Mouse (Mus musculus) thymus, postnatal 10 days (tissue): ENCODE results near the gene 1700003F12Rik.

Experiments
- DNase-seq, 2 experiments: peaks; one replicate each; pipeline ENCODE4 v3.0.0; 2021; ENCODE audit warnings: low spot score in 2 of 2

The 1700003F12Rik gene

DNA sequence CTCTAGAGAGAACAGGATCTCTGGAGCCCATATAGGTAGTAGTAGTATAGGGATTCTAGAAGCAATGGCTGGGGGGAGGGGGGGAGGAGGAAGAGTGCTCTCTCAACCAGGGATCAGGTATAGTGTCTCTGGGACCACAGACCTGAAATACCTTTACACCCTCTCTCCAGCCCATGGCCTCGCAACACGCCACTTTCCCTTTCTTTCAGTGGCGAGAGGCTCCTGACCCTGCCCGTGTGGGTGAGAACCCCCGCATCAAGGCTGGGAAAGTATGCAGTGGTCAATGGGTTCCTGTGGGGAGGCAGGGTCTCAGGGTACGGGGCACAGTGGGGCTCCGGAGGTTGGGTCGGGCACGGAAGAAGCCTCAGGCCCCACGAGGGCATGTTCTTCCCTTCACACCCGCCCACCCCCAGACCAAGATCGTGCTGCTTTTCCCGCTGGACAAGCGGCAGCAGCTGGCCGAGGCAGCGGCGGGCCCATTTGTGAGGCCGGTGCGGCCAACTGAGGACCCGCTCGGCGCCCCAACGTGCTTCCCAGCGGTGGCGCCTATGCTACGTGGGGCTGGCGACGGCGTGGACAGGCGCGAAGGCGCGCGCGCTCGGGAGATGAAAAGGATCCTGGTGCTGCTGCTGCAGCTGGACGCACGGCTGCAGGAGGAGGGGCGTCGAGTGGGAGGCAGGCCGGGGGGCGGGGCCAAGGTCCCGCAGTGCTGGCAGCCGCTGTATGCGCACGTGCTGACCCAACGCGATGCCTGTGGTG lies 2.4 kb downstream of the 1700003F12Rik start:
- peak; percentile 59 to 66 for DNase-seq

DNA sequence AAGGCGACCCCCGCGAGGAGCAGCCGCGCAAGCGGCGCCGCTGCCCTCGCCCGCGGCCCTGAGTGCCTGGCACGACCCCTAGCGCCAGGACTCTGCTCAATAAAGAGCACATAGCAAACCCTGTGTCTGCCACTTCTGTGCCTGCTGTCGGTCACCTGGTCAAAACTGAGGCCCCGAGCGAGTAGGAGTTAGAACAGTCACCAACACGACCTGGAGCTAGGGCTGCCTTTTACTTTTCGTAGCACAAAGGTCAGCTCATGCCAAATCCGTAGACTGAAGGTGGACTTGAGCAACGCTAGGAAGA lies 3.0 kb downstream of the 1700003F12Rik start:
- DNase-seq, result no peak

DNA sequence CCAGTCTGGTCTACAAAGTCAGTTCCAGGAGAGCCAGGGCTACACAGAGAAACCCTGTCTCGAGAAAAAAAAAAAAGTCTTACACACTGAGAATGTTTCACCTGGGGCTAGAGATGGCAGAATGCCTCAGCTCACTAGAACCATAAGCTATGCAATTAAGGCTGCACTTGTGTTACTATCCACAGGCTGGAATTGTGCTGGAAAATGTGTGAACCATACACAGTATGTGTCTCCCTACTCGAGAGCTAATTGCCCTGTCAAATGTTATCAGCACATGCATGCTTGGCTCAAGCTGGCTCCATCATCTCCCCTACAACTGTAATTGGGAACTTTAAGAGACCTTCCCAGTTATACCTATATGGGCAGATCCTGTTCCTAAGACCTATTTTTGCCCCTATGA lies 4.1 kb downstream of the 1700003F12Rik start:
- no peak for DNase-seq

DNA sequence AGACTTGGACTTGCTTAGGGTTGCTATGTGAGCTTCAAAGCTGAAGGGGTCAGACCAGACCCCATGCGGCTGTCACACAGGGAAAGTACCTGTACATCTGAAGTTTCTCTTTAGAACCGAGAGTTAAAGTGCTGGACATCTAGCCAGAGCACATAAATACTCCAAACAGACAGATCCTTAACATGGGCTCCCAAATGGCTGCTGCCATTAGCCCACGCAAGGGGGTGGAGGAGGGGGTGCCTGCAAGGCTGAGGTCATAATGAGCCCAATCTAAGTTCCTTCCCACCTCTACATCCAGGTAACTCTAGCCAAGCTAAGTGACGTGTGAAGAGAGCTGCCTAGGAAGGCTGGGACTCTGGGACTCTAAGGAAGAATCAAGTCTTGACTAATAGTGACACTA lies 4.6 kb downstream of the 1700003F12Rik start, which contains the start of gene Actl10:
Actl10 (plus strand) TSS at position 301 of the 400 bp plus-strand sequence.
- no peak for DNase-seq

DNA sequence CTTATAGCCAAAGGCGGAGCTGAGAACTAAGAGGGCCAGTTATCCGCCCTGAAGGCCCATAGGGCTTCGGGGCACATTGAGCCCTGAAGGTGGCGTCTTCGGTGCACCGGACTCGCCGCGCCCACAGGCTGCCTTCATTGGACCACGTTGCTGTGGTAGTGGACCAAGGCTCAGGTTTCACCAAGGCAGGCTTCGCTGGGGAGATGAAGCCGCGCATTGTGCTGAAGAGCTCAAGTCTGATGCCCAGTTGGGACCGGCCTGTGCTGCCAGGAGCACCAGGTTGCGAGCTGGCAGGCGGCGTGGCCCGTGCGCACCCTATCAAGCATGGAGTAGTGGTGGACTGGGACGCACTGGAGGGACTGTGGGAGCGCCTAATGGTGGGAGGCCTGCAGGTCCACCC lies 5.0 kb downstream of the 1700003F12Rik start:
- DNase-seq, result no peak

DNA sequence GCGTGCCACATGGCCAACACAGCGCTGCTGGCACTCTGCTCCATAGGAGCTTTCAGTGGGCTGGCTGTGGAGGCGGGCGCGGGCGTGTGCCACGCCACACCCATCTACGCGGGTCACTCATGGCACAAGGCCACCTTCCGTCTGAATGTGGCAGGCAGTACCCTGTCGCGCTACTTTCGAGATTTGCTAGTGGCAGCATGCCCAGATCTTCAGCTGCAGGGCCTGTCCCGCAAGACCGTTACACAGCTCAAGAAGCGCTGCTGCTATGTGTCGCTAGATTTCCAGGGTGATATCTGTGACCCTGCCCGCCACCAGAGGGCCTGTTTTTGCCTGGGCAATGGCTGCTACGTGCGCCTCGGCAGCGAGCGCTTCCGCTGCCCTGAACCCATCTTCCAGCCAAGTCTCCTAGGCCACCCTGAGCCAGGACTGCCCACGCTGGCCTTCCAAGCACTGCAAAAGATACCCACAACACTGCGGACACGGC lies 5.6 kb downstream of the 1700003F12Rik start:
- DNase-seq, result peak; percentile 55 to 76

DNA sequence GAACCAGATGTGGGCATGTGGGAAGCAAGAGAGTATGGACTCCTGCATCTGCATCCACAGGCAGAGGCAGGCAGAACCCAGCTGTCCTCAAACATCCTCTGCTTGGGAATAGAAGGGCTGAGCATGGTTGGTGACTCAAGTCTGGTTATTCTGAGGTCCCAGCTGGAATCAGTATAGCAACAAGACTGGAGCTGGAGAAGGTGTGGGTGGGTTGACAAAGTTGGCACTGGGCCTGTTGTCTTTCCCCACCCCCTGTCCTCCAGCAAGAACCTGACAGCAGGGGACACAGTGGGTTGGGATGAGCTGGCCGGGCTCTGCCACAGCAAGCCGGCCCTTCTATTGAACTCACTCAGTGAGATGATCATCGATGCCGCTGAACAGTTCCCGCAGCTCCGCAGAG lies 8.3 kb downstream of the 1700003F12Rik start:
- no peak for DNase-seq

DNA sequence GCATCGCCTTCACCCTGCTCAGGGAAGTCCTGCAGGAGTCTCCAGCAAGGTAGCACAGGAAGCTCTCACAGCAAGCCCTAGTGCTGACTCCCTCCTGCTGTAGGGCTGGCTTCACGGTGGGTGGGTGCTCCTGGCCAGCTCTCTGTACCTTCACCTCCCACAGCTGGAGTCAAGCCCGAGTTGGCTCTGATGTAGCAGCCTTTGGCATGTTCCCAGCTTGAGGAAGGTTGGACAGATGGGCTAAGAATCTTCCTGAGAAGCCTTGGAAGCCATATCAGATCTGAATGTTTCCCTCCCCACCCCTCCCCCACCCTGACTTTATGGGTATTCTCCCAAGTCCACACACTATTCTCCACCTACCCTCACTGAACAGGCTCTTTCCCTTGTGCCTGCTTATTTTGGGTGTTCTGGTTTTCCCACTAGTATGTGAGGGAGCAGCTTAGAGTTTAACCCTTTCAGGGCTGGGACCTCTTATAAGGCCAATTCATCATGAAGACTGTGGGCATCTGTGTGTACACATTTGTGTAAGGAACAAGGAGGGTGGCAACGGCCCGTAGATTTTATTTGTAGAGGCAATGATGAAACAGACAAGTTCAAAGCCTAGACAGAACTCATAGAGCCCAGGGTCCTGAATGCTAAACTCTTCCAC lies 10.4 kb downstream of the 1700003F12Rik start:
- DNase-seq, result no peak

DNA sequence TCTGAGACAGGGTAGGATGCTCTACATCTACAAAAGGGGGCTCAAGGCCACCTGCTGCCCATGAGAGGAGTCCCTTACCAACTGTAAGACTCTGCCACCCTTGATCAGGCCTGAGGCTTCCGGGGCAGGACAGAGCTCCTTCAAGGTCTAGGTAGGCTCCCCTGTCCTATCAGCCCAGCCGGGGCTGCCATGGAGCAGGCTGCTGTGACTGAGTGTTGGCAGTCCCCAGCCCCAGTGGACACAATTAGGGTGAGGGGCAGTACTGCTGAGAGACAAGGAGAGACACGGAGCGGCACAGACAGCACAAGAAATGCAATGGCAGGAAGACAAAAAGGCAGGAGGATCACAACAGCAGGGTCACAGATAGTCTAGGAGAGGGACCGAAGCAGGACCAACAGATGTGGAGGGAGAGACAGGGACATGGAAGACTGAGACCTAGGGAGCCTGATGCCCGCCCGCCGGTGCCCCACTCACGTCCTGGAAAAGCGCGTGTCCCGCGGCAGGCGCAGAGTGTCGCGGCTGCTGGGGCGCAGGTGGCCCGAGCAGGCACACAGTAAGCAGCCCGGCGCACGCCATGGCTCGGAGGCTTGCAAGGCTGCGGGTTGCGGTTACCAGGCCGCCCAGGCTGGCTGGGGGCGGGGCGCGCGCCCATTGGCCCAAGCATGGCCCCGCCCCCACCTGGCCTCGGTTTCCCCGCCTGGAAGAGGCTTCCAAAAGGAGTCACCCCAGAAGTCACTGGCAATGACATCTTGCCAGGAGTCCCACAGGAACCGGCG lies 11.6 kb downstream of the 1700003F12Rik start, which contains the start of gene Necab3:
Necab3 (minus strand) TSS at position 627 of the 776 bp plus-strand sequence.
- peak; percentile 64 for DNase-seq

DNA sequence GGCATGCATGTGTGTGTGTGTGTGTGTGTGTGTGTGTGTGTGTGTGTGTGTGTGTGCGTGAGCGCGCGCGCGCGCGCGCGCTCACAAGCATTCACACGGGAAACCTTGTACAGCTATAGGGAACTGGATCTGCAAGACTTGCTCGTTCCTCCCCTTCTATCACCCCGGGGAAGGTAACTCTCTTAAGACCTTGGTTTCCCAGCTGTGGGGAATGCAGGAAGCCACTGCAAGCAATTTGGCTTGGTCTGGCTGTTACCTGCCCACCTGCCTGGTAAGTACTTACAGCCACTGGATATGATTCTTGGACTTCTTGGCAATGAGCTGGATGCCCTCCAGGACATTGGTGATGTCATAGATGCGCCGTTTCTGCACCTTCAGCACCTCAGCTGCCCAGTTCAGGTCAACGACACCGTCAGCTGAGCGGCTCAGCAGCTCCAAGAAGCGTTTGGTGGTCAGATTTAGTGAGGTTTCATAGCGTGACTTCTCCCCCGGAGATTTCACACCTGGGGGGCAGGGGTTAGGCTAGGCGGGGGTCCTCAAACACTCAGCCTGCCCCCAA lies 16.8 kb downstream of the 1700003F12Rik start:
- no peak for DNase-seq

DNA sequence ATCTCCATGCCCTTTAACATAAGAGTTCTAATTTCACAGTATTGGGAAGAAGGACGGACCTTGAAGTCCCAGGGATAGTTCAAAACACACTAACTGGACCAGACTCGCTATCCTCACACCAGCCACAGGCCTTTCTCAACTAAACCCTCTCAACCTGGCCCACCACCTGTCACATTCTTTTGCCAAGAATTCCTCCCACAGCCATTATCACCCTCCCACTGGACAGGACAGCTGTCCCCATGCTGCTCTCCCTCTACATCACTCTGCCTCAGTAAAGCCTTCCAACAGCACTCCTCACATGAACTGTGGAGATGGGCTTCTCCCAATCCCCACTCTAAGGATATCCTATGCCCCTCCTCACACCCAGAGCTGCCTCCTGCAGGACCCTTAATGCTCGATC lies 18.7 kb downstream of the 1700003F12Rik start:
- no peak for DNase-seq

DNA sequence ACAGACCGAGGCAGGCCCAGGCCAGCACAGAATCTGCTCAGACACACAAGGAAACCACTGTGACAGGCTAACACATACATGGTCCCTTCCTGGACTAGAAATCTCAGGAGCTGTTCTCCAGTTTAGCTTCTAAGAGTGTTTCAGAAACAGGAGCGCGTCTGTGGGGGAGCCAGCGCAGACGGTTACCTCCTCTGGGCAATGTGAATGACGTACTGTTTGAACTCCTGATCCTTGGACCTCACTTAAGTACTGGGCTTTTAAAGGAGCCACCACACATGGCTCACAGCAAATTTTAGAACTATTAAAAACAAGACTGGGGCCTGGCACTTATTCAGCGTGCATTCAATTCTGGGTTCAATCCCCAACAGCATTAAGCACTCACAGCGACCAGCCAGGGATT lies 19.8 kb downstream of the 1700003F12Rik start:
- DNase-seq, result no peak

DNA sequence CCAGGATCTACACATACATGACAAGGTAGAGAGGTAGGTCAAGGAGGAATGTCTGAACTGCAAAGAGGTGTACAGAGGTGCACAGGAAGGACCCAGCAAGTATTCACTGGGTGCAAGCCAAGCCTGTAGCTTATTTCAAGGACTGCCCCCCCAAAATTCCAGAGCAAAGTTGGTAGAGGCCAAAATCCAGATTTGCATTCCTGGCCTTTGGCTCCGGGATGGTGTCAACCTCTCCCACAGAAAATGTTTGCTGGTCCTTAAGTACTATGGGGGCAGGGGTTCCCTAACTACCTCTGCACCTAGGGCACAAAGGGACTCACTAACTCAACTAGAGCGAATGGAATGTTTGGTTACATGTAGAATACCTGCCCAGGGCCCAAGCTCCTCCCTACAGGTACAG lies 20.9 kb downstream of the 1700003F12Rik start:
- no peak for DNase-seq

DNA sequence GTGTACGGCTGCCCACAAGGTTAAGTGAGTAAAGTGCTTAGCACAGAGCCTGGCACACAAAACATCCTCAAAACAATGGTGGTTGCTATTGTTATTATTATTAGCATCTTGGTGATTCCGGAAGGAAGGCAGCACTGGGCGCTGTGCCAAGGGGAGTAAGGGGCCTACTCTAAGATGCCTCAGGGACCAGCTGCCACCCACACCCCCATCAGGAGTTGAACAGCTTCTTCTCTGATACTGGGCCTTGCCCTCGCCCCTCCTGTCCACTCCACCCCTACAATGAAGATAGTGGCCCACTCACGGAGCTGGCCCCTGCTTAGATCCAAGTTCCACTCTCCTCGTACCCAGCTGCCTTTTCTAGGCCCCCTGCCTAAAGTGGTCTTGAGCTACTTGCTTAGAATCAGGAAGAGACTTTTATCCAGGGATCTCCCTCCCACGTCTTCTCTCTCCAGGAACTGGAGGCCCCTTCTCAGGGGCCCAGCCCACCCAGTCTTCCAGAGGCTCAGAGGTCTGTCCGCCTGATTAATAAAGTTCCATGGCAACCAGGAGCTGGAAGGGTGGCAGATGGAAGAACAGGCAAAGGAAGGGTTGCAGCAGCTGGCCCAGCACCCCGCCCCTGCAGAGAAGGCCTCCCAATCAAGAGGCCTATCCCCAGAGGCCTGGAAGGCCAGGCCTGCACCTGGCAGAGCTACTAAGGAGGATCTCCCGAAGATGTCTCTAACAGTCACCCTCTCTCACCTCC lies 21.6 kb downstream of the 1700003F12Rik start:
- no peak for DNase-seq

DNA sequence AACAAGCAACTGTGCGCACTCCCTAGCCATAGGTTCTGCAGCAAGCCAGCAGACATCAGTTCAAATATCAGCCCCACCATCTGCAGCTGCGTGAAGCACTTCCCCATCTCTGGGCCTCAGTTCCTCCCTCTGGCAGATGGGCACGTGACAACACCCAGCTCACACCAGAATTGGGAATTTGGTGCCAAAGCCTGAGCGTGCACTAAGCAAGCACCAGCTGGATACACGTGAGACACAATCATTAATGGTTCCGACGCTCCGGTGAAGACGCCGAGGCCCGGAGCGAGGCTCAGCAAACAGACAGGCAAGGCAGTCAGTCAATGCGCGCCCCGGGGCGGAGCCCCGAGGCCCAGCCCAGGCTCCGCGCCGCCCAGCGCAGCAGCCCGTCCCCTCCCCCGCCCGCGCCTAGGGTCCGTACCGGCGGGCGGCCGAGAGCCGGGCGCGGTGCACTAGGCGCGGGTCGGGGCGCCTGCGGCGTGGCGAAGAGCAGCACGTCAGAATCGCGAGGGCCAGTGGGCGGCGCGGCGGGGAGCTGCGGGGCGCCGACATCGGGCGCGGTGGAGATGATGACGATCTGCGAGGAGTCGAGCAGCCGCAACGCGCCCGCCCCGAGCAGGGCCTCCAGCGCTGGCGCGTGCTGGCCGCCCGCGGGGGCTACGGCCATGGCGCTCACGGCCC lies 22.3 kb downstream of the 1700003F12Rik start:
- peak; percentile 49 to 60 for DNase-seq

DNA sequence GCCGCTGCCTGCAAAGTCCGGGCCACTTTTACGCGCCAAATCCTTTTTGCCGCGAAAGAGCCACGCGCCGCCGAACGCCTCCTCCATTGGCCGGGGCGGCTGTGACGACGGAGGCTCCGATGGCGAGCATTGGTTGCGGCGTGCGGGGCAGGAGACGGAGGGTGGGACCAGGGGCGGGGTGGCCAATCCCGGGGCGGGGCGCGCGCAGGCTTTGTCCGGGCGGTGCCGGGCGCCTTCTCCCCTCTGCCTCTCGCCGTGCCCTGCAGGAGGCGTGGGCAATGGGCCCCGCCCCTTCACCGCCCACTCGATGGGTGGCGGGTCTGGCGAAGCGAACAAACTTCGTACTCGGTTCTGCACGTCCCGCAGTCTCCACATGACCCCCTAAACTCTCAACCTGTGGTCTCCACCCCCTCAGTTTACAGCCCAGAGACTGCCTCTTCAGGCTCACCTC lies 23.0 kb downstream of the 1700003F12Rik start, which contains the start of gene E2f1:
E2f1 (minus strand) TSS at position 57 of the 451 bp plus-strand sequence.
- peak; percentile 94 to 96 for DNase-seq

DNA sequence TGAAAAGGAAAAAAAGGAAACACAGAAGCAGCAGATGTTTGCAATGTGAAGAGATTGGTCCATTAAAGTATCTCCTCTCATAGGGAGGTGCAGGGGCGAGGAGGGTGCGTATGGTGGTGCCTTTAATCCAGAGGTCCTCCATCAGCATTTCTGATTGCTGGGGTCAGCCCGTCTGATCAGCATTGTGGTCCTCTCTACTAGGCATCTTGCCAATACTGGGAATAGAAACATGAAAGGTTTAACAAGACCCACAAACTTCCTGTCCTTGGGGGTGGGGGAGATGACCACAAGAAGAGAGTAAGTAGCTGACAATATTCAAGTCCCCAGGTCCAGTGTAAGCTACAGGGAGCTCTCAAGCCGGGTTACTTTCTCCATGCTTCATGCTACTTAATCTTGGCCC lies 23.8 kb downstream of the 1700003F12Rik start:
- DNase-seq, result no peak

DNA sequence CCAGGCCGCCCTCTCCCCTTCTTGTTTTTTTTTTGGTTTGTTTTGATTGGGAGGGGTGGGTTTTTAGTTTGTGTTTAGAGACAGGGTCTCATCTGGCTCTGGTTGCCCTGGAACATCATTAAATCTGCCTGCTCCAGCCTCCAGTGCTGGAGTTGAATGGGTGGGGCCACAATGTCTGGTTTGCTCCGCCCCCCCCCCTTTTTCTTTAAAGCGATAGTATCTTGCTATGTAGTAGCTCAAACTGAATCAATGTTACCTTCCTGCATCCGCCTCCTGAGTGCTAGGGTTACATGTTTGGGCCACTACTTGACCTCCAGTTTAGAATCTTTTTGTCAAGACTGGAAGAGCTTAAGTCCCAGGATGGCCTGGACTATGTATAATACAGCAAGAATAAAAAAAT lies 24.4 kb downstream of the 1700003F12Rik start:
- DNase-seq, result no peak

DNA sequence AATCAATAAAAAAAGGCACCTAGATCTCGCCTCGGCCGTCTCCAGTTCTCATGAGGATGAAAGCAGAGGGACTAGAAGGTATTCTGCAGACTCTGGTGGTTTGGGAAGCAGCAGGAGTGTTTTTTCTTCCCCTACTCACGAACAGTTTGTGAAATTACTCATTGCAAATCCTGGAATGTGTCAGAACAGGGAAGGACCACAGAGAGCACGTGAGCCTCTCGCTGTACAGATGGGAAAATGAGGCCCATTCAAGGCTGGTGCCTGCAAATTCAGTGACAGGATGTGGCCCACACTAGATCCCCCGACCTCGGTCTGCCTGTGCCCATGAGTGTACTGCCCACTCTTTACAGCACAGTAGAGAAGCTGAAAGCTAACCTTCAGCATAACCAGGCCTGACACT lies 25.1 kb downstream of the 1700003F12Rik start:
- DNase-seq, result no peak

DNA sequence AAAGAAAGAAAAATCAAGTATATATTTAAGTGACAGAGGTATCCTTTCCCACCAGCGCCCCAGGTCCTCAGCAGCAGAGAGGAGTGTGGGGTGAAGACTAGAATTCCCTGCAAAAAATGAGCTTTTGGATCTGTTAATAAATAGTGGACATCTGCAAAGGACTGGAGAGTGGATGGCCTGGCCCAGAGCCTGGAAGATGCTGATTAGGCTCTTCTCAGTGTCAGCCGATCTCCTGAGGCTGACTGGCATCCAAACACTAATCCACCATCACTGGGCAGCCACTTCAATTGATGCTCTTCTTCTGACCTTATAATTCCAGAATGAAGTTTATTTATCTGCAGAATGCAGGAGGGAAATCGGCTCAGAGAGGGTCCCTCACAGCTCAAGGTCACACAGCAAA lies 26.1 kb downstream of the 1700003F12Rik start:
- no peak for DNase-seq

DNA sequence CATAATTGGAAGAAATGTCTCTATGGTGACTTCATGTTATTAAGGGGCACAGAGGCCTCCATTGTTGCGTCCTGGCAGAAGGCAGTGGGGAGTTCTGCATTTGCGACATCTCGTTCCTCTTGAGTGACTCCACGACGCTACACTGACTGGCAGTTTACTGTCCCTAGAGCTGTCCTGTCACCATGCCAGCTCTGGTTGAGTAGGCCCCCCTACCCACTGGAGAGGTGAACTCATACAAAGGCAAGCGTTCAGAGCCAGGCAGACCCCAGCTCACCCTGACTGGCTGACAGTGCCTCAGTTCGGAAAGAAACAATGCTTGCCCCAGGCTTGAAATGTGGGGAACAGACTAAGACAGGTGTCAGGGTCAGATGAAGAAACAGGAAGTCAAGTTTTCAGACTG lies 27.4 kb downstream of the 1700003F12Rik start:
- DNase-seq, result no peak
